Mouse (Mus musculus) spleen, postnatal 4 days (tissue): ENCODE data around the gene BC048679.

Source experiments
- DNase-seq, 2 experiments: peaks; one replicate each; pipeline ENCODE4 v3.0.0; 2022; ENCODE audit warnings: low spot score in 2 of 2

The BC048679 gene

GRCm38 (mm10) chr7:81476833-81477232 is 21.2 kb downstream of the BC048679 start:
- DNase-seq = no peak

GRCm38 (mm10) chr7:81475221-81475620 is 22.9 kb downstream of the BC048679 start:
- DNase-seq = no peak

- DNase-seq = no peak
Measured at GRCm38 (mm10) chr7:81464906-81465450, 33.1 kb downstream of the BC048679 start.

- peak in 1 of 2 experiments; percentile 9 for DNase-seq
Measured at GRCm38 (mm10) chr7:81464116-81464515, 34.0 kb downstream of the BC048679 start.

- DNase-seq = no peak
Measured at GRCm38 (mm10) chr7:81462815-81463214, 35.3 kb downstream of the BC048679 start.

- no peak for DNase-seq
Measured at GRCm38 (mm10) chr7:81455155-81455651, 42.9 kb downstream of the BC048679 start, which contains the start of gene Cpeb1. Cpeb1 (minus strand) TSS chr7:81455465.

- peak in 1 of 2 experiments; percentile 63 for DNase-seq
Measured at GRCm38 (mm10) chr7:81454331-81455039, 43.6 kb downstream of the BC048679 start.

GRCm38 (mm10) chr7:81453443-81454274 is 44.4 kb downstream of the BC048679 start:
- no peak for DNase-seq

GRCm38 (mm10) chr7:81452971-81453441 is 45.1 kb downstream of the BC048679 start:
- no peak for DNase-seq
